8 mouse cellular contexts compared by ENCODE assay signal in the genomic region with DNA sequence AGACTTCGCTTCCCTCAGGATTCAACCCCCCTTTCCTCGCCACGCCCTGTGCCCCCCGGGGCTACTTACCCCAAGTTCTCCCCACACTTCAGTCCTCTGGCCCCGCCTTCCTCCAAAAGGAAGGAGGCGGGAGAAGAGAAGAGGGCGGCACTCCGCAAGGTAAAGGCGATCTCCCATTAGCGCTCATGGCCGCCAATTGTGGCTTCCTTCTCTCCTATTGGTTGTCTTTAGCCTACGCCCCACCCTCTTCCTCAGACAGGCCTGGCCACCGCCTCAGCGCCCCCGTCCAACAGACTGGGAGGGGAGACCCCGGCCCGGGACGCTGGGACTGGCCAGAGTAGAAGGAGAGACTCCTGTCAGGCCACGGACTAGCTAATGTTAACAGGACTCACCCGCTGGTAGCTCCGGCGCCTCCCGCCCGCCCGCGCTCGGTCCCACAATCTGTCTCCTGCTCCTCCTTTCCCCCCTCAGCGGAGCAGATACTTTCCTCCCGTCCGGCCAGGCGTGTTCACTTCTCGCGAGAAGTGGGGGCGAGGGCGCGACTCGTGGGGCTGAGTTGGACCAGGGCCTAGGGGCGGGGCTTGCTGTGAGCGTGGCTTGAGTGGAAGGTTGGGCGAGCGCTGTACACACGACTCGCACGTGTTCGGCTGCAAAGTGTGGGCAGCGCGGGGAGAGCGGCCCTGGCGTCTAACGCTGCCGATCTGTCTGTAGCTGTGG. TPM values are rescaled to one million over a fixed set of nuclear protein-coding genes. Genes with fewer than 3 reads are reported as not detected.
DNase-seq lines count a peak whose midpoint lies in the region; ATAC-seq and TF ChIP-seq lines count a peak whose summit lies in the region.

A gene (minus strand): TSS at position 98 of the 717 bp plus-strand sequence.
A gene (minus strand): TSS at position 495 of the 717 bp plus-strand sequence.

- H3K9me3 ChIP-seq in embryonic facial prominence, embryonic 13.5 days = no peaks in the 10 kb centered on the region
- no peaks in the 10 kb centered on the region for H3K9me3 ChIP-seq in limb, embryonic 12.5 days
- no peaks in the 10 kb centered on the region for H3K9me3 ChIP-seq in midbrain, embryonic 15.5 days

- H3K27ac ChIP-seq in embryonic facial prominence, embryonic 13.5 days = peak within 1 kb of the TSS; percentile 99
- H3K27ac ChIP-seq in kidney, adult 2 months (ENCODE audit: insufficient read depth, low read depth, low read length) = peak within 1 kb of the TSS; percentile 95
- H3K27ac ChIP-seq in limb, embryonic 12.5 days = peak within 1 kb of the TSS; percentile 98
- peak within 1 kb of the TSS; percentile 98 for H3K27ac ChIP-seq in midbrain, embryonic 15.5 days
- H3K27ac ChIP-seq in spleen, adult 2 months (ENCODE audit: insufficient read depth, low read length) = peak within 1 kb of the TSS; percentile 98

- H3K4me3 ChIP-seq in embryonic facial prominence, embryonic 13.5 days = peak within 1 kb of the TSS; percentile 70
- H3K4me3 ChIP-seq in kidney, adult 2 months (ENCODE audit: insufficient read depth, low read depth, low read length) = peak within 1 kb of the TSS; percentile 74
- peak within 1 kb of the TSS; percentile 55 for H3K4me3 ChIP-seq in limb, embryonic 12.5 days (replicated peaks)
- H3K4me3 ChIP-seq in midbrain, embryonic 15.5 days = peak within 1 kb of the TSS; percentile 88
- H3K4me3 ChIP-seq in spleen, adult 2 months (ENCODE audit: extremely low read depth, insufficient read depth, insufficient read length) = peak within 1 kb of the TSS; percentile 82

- no peak for TF ChIP-seq CTCF in kidney, adult 2 months (conservative IDR thresholded peaks at IDR 0.05; ENCODE audit: insufficient read depth, insufficient read length, low read depth, low read length)
- no peak for TF ChIP-seq CTCF in spleen, adult 2 months (IDR thresholded peaks at IDR 0.05; ENCODE audit: extremely low read depth, insufficient read depth, insufficient read length, insufficient replicate concordance)

- H3K9ac ChIP-seq in embryonic facial prominence, embryonic 13.5 days = peak within 1 kb of the TSS; percentile 86
- peak within 1 kb of the TSS; percentile 79 for H3K9ac ChIP-seq in limb, embryonic 12.5 days (replicated peaks)
- peak within 1 kb of the TSS; percentile 75 for H3K9ac ChIP-seq in midbrain, embryonic 15.5 days

- no peak for TF ChIP-seq POLR2A in kidney, adult 2 months (IDR thresholded peaks at IDR 0.05; ENCODE audit: low read depth, low read length)
- TF ChIP-seq POLR2A in spleen, adult 2 months (IDR thresholded peaks at IDR 0.05; ENCODE audit: low read depth, low read length) = peak; percentile 54

- peaks cover 21% of the 10 kb centered on the region for H3K4me1 ChIP-seq in embryonic facial prominence, embryonic 13.5 days
- H3K4me1 ChIP-seq in kidney, adult 2 months (ENCODE audit: control insufficient read depth, insufficient read depth, low read length) = peaks cover 6% of the 10 kb centered on the region; the same call in 1 of the 2 replicates
- H3K4me1 ChIP-seq in limb, embryonic 12.5 days (replicated peaks) = peaks cover 15% of the 10 kb centered on the region
- H3K4me1 ChIP-seq in midbrain, embryonic 15.5 days = peaks cover 22% of the 10 kb centered on the region
- H3K4me1 ChIP-seq in spleen, adult 2 months (ENCODE audit: control insufficient read depth, insufficient read depth, insufficient read length) = peaks cover 9% of the 10 kb centered on the region; the same call in 1 of the 2 replicates

- H3K27me3 ChIP-seq in embryonic facial prominence, embryonic 13.5 days = no peaks in the 10 kb centered on the region
- no peaks in the 10 kb centered on the region for H3K27me3 ChIP-seq in kidney, adult 2 months (replicated peaks; ENCODE audit: control insufficient read depth, insufficient read depth, low read length)
- no peaks in the 10 kb centered on the region for H3K27me3 ChIP-seq in limb, embryonic 12.5 days
- H3K27me3 ChIP-seq in midbrain, embryonic 15.5 days (replicated peaks) = no peaks in the 10 kb centered on the region
- H3K27me3 ChIP-seq in spleen, adult 2 months (ENCODE audit: control insufficient read depth, insufficient read depth, low read length) = no peaks in the 10 kb centered on the region

- peaks cover 6% of the 10 kb centered on the region; the same call in 1 of the 2 replicates for H3K36me3 ChIP-seq in embryonic facial prominence, embryonic 13.5 days
- no peaks in the 10 kb centered on the region for H3K36me3 ChIP-seq in kidney, adult 2 months (ENCODE audit: control insufficient read depth, insufficient read depth, low read length)
- peaks cover 7% of the 10 kb centered on the region; the same call in 1 of the 2 replicates for H3K36me3 ChIP-seq in limb, embryonic 12.5 days
- no peaks in the 10 kb centered on the region for H3K36me3 ChIP-seq in midbrain, embryonic 15.5 days (replicated peaks)
- H3K36me3 ChIP-seq in spleen, adult 2 months (ENCODE audit: control insufficient read depth, insufficient read depth, low read length) = no peaks in the 10 kb centered on the region

- ATAC-seq in embryonic facial prominence, embryonic 13.5 days (ENCODE audit: insufficient number of reproducible peaks, insufficient read depth, low FRiP score, low TSS enrichment, low read depth) = peak; percentile 100
- peak; percentile 99 for ATAC-seq in limb, embryonic 12.5 days (ENCODE audit: insufficient number of reproducible peaks, insufficient read depth, low FRiP score, low TSS enrichment, low read depth)
- ATAC-seq in midbrain, embryonic 15.5 days (replicated peaks) = peak; percentile 100

- H3K4me2 ChIP-seq in embryonic facial prominence, embryonic 13.5 days = peak within 1 kb of the TSS; percentile 81
- H3K4me2 ChIP-seq in limb, embryonic 12.5 days = peak within 1 kb of the TSS; percentile 81
- peak within 1 kb of the TSS; percentile 77 for H3K4me2 ChIP-seq in midbrain, embryonic 15.5 days

- peak; percentile 99 for DNase-seq in 3134 (ENCODE audit: extremely low read depth, insufficient read length, low spot score)
- peak; percentile 100 for DNase-seq in adrenal gland, postnatal 36 days
- DNase-seq in heart, adult 18-20 months = peak; percentile 99 to 100
- peak; percentile 100 for DNase-seq in kidney, adult 2 months
- DNase-seq in spleen, adult 2 months (ENCODE audit: low read depth in 1 of 2, low spot score in 2 of 2) = peak; percentile 99 to 100

- WGBS in embryonic facial prominence, embryonic 13.5 days = 1% methylated on average over 51 of the region's 51 CpGs
- WGBS in kidney, adult 2 months = 0% methylated on average over 51 of the region's 51 CpGs
- WGBS in limb, embryonic 12.5 days = under 1% methylated on average over 51 of the region's 51 CpGs
- under 1% methylated on average over 51 of the region's 51 CpGs for WGBS in midbrain, embryonic 15.5 days
- WGBS in spleen, adult 2 months = under 1% methylated on average over 51 of the region's 51 CpGs

RNA-seq across cellular contexts. Expression of the first gene that starts in this region (rescaled TPM):
- total RNA-seq in adrenal gland, postnatal 36 days (2021) = 1 to 10 TPM; 1.2 to 1.4 TPM
- not detected in 2 replicates for polyA plus RNA-seq in embryonic facial prominence, embryonic 13.5 days (2015; fragmentation: Nextera tagmentation; extraction: Ambion mirVana)
- total RNA-seq in heart, adult 18-20 months (2021) = 1 to 10 TPM in 1 of 2 experiments, not detected in 1; 2.5 TPM
- not detected in 2 replicates for polyA plus RNA-seq in kidney, adult 2 months (2012; rRNA removed)
- not detected in 2 replicates for polyA plus RNA-seq in limb, embryonic 12.5 days (2016; fragmentation: Nextera tagmentation; extraction: Ambion mirVana)
- not detected in 2 replicates for polyA plus RNA-seq in midbrain, embryonic 15.5 days (2015; fragmentation: Nextera tagmentation; extraction: Ambion mirVana)
- polyA plus RNA-seq in spleen, adult 2 months (2012; rRNA removed) = not detected in 2 replicates

RNA-seq across cellular contexts. Expression of the second gene that starts in this region (rescaled TPM):
- total RNA-seq in adrenal gland, postnatal 36 days (2021) = 10 to 100 TPM; 65.5 to 66.3 TPM
- 44.9 and 46.2 TPM in 2 replicates for polyA plus RNA-seq in embryonic facial prominence, embryonic 13.5 days (2015; fragmentation: Nextera tagmentation; extraction: Ambion mirVana)
- total RNA-seq in heart, adult 18-20 months (2021) = 10 to 100 TPM; 41.2 to 44.9 TPM
- polyA plus RNA-seq in kidney, adult 2 months (2012; rRNA removed) = 78.9 and 84.6 TPM in 2 replicates
- polyA plus RNA-seq in limb, embryonic 12.5 days (2016; fragmentation: Nextera tagmentation; extraction: Ambion mirVana) = 32.1 and 37.7 TPM in 2 replicates
- 15.6 and 20.0 TPM in 2 replicates for polyA plus RNA-seq in midbrain, embryonic 15.5 days (2015; fragmentation: Nextera tagmentation; extraction: Ambion mirVana)
- polyA plus RNA-seq in spleen, adult 2 months (2012; rRNA removed) = 70.2 and 71.8 TPM in 2 replicates

Comparison
In these comparisons a context has a peak if more than half of its experiments do, and no peak if none do; other contexts are left out.
1. Peak in every context shown above with its lines: DNase-seq, ATAC-seq, H3K4me3 ChIP-seq and H3K27ac ChIP-seq.